Mouse (Mus musculus): ENCODE data around the gene Stub1.

GRCm38 (mm10) chr17:25830806-25831431, 2.3 kb downstream of the Stub1 start:
- no peak for TF ChIP-seq POLR2A (IDR thresholded peaks at IDR 0.05; ENCODE audit: borderline replicate concordance, control insufficient read depth, low read depth, low read length)
- TF ChIP-seq CTCF (IDR thresholded peaks at IDR 0.05; ENCODE audit: control insufficient read depth, insufficient read depth, low read length), result no peak

Data from bone marrow, adult 2 months (tissue).